Mouse (Mus musculus) heart, postnatal 0 days (tissue): ENCODE measurements around the gene Ctrl.

Experiments used
- CTCF ChIP-seq: IDR thresholded peaks from 2 replicates; pipeline ENCODE4 v1.5.1; 2016; ENCODE audit warnings: antibody characterized with exemption, control low read depth, low read depth
- EP300 ChIP-seq: IDR thresholded peaks from 2 replicates; pipeline ENCODE4 v1.6.1; 2016; ENCODE audit warnings: antibody characterized with exemption, low read depth

DNA sequence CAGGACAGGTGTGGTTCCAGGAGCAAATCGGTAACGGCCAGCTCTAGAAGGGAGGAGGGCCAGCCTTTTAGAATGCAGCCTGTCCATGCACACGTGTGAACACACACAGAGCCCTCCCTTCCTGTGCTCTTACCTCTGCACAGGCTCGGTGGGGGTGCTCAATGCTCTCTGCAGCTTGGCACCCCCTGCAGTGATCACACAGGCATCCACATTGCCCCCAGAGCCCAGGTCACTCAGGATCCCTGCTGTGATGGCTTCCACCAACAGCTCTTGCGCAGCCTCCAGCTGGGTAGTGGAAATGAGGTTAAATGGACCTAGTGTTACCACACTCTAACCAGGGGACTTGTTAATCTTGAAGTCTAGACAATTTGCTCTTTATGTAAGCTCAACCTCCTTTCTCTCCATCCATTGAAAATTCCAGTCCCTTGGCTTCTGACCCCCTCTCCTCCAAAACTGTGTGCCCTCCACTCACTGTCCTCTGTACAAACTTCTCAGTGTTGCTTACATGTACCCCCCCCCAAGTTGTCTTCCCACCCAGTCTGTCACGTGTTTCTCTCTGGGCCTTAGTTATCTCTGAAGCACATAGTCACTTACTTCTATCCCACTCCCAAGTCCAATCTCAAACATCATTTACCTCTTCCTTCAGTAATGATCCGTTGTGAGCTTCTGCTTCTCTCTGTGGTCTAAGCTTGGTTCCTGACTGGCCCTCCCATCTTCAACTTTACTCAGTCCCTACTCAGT, 2.4 kb upstream of the Ctrl start:
- TF ChIP-seq CTCF, result no peak
- no peak for TF ChIP-seq EP300
